30 mouse cellular contexts compared by ENCODE assay signal in the genomic region with DNA sequence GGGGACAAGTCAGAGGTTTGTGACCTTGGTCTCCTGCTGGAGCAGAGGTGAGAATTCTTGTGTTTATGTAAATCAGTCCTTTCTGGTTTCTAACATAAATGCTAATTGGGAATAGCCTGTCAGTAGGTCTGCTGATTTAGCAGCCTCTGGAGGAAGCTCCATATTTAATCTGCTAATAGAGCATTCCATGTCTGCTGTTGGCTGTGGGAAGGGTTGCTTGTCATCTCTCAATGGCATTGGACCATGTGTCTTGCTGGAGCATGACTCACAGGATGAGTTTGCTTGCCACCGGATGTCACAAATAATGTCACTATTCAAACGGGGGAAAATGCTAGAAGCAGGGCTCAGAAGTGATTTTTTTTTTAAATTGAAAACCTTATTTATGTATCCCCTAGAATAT.
DNase-seq lines count a peak whose midpoint lies in the region; ATAC-seq and TF ChIP-seq lines count a peak whose summit lies in the region.
"Had no signal": no experiment of that assay in that cellular context is flagged by ENCODE, and none has a peak within 500 bp of the region (broad histone marks: within the 10 kb centered on the region; RNA-seq: fewer than 3 reads in every experiment).

No protein-coding gene starts in this region.

- no peaks in the 10 kb centered on the region for H3K36me3 ChIP-seq in forebrain, embryonic 14.5 days (ENCODE audit: control insufficient read depth, insufficient read depth, low read length)
- no peaks in the 10 kb centered on the region for H3K36me3 ChIP-seq in forebrain, embryonic 15.5 days
- H3K36me3 ChIP-seq in kidney, embryonic 16.5 days (ENCODE audit: insufficient read depth, low read length): no peaks in the 10 kb centered on the region
- H3K36me3 ChIP-seq in liver, postnatal 0 days (replicated peaks; ENCODE audit: insufficient read depth, low read length): no peaks in the 10 kb centered on the region
- H3K36me3 ChIP-seq: embryonic facial prominence, embryonic 12.5 days; heart, embryonic 12.5 days; hindbrain, embryonic 13.5 days; limb, embryonic 15.5 days; liver, embryonic 13.5 days; midbrain, embryonic 15.5 days had no signal

- no peak for TF ChIP-seq EP300 in liver, postnatal 0 days (IDR thresholded peaks at IDR 0.05; ENCODE audit: low read depth)

- H3K27me3 ChIP-seq in forebrain, embryonic 14.5 days (replicated peaks; ENCODE audit: control insufficient read depth, insufficient read depth, low read length): no peaks in the 10 kb centered on the region
- no peaks in the 10 kb centered on the region for H3K27me3 ChIP-seq in forebrain, embryonic 15.5 days
- H3K27me3 ChIP-seq in kidney, embryonic 16.5 days (ENCODE audit: insufficient read depth, low read length): no peaks in the 10 kb centered on the region
- H3K27me3 ChIP-seq in liver, postnatal 0 days (ENCODE audit: insufficient read depth, low read length): no peaks in the 10 kb centered on the region
- H3K27me3 ChIP-seq: embryonic facial prominence, embryonic 12.5 days; heart, embryonic 12.5 days; hindbrain, embryonic 13.5 days; limb, embryonic 15.5 days; liver, embryonic 13.5 days; midbrain, embryonic 15.5 days had no signal

- H3K4me3 ChIP-seq in forebrain, embryonic 14.5 days (ENCODE audit: low read depth, low read length): no peak overlapping the region
- H3K4me3 ChIP-seq in forebrain, embryonic 15.5 days: no peak overlapping the region
- H3K4me3 ChIP-seq in kidney, embryonic 16.5 days (ENCODE audit: low read length): no peak overlapping the region
- no peak overlapping the region for H3K4me3 ChIP-seq in liver, postnatal 0 days (ENCODE audit: low read depth, low read length)
- H3K4me3 ChIP-seq: embryonic facial prominence, embryonic 12.5 days; heart, adult 2 months; heart, embryonic 12.5 days; hindbrain, embryonic 13.5 days; limb, embryonic 15.5 days; liver, embryonic 13.5 days; midbrain, embryonic 15.5 days had no signal

- H3K9ac ChIP-seq in forebrain, embryonic 14.5 days (ENCODE audit: low read length): no peak overlapping the region
- no peak overlapping the region for H3K9ac ChIP-seq in forebrain, embryonic 15.5 days (replicated peaks)
- H3K9ac ChIP-seq in kidney, embryonic 16.5 days (replicated peaks; ENCODE audit: low read length): no peak overlapping the region
- H3K9ac ChIP-seq in liver, postnatal 0 days (replicated peaks): no peak overlapping the region
- H3K9ac ChIP-seq: embryonic facial prominence, embryonic 12.5 days; heart, embryonic 12.5 days; hindbrain, embryonic 13.5 days; limb, embryonic 15.5 days; liver, embryonic 13.5 days; midbrain, embryonic 15.5 days had no signal

- no peak overlapping the region for H3K27ac ChIP-seq in forebrain, embryonic 14.5 days (ENCODE audit: low read depth, low read length)
- H3K27ac ChIP-seq in forebrain, embryonic 15.5 days (replicated peaks): no peak overlapping the region
- no peak overlapping the region for H3K27ac ChIP-seq in kidney, embryonic 16.5 days (ENCODE audit: low read length)
- no peak overlapping the region for H3K27ac ChIP-seq in liver, postnatal 0 days (ENCODE audit: low read depth)
- H3K27ac ChIP-seq: embryonic facial prominence, embryonic 12.5 days; heart, adult 2 months; hindbrain, embryonic 13.5 days; limb, embryonic 15.5 days; liver, embryonic 13.5 days; midbrain, embryonic 15.5 days had no signal

- no peak overlapping the region for H3K4me2 ChIP-seq in forebrain, embryonic 14.5 days (ENCODE audit: low read length)
- H3K4me2 ChIP-seq in forebrain, embryonic 15.5 days (replicated peaks): no peak overlapping the region
- H3K4me2 ChIP-seq in kidney, embryonic 16.5 days (replicated peaks; ENCODE audit: low read depth, low read length): no peak overlapping the region
- H3K4me2 ChIP-seq in liver, postnatal 0 days (ENCODE audit: low read depth, low read length): no peak overlapping the region
- H3K4me2 ChIP-seq: embryonic facial prominence, embryonic 12.5 days; heart, embryonic 12.5 days; hindbrain, embryonic 13.5 days; limb, embryonic 15.5 days; liver, embryonic 13.5 days; midbrain, embryonic 15.5 days had no signal

- H3K9me3 ChIP-seq in forebrain, embryonic 14.5 days (replicated peaks; ENCODE audit: control insufficient read depth, low read length): no peaks in the 10 kb centered on the region
- no peaks in the 10 kb centered on the region for H3K9me3 ChIP-seq in forebrain, embryonic 15.5 days
- no peaks in the 10 kb centered on the region for H3K9me3 ChIP-seq in kidney, embryonic 16.5 days (ENCODE audit: low read length)
- H3K9me3 ChIP-seq in liver, postnatal 0 days (ENCODE audit: low read length): no peaks in the 10 kb centered on the region
- H3K9me3 ChIP-seq: embryonic facial prominence, embryonic 12.5 days; heart, embryonic 12.5 days; hindbrain, embryonic 13.5 days; limb, embryonic 15.5 days; liver, embryonic 13.5 days; midbrain, embryonic 15.5 days had no signal

- DNase-seq in forebrain, embryonic 14.5 days (ENCODE audit: low spot score): peak; percentile 1
- DNase-seq in kidney, postnatal 10 days: peak; percentile 23
- peak; percentile 82 for DNase-seq in 416B (ENCODE audit: low read depth)
- peak; percentile 9 to 34 for DNase-seq in adrenal gland, postnatal 36 days
- no peak for DNase-seq in embryo, embryonic 10 days (ENCODE audit: low spot score)
- DNase-seq in liver, postnatal 0 days: no peak
- DNase-seq: B cell, adult 2 months; cerebellum, adult 11 months; cerebellum, adult 9-10 months; cerebellum, postnatal 36 days; embryo, embryonic 11 days; heart, adult 2 months; heart, postnatal 4 days; left cerebral cortex, postnatal 4 days; liver, embryonic 13.5 days; lung, adult 2 months; lung, postnatal 10 days; right cerebral cortex, adult 18-20 months; spleen, adult 18-20 months; thymus, postnatal 25 days had no signal

- no peak for ATAC-seq in forebrain, embryonic 14.5 days
- ATAC-seq in forebrain, embryonic 15.5 days (replicated peaks): no peak
- no peak for ATAC-seq in kidney, embryonic 16.5 days (ENCODE audit: low FRiP score, low TSS enrichment)
- ATAC-seq in liver, postnatal 0 days: no peak
- ATAC-seq: activated CD4-positive, CD25-positive, alpha-beta regulatory T cell, adult 4 months; forebrain, embryonic 16.5 days; inflammation-experienced regulatory T-cells, adult 6 months; midbrain, embryonic 15.5 days had no signal

- WGBS in forebrain, embryonic 14.5 days: 63% methylated on average over 2 of the region's 2 CpGs
- WGBS in forebrain, embryonic 15.5 days: 57% methylated on average over 2 of the region's 2 CpGs
- WGBS in kidney, embryonic 16.5 days: 55% methylated on average over 2 of the region's 2 CpGs
- 66% methylated on average over 2 of the region's 2 CpGs for WGBS in liver, postnatal 0 days (ENCODE audit: insufficient replicate concordance)

- TF ChIP-seq CTCF in liver, postnatal 0 days (IDR thresholded peaks at IDR 0.05; ENCODE audit: low read depth): no peak

- H3K4me1 ChIP-seq in forebrain, embryonic 14.5 days (ENCODE audit: control insufficient read depth, insufficient read depth, low read length): no peaks in the 10 kb centered on the region
- H3K4me1 ChIP-seq in forebrain, embryonic 15.5 days: no peaks in the 10 kb centered on the region
- no peaks in the 10 kb centered on the region for H3K4me1 ChIP-seq in kidney, embryonic 16.5 days (ENCODE audit: insufficient read depth, low read length)
- no peaks in the 10 kb centered on the region for H3K4me1 ChIP-seq in liver, postnatal 0 days (ENCODE audit: insufficient read depth)
- H3K4me1 ChIP-seq: embryonic facial prominence, embryonic 12.5 days; heart, embryonic 12.5 days; limb, embryonic 15.5 days; liver, embryonic 13.5 days; midbrain, embryonic 15.5 days had no signal

Comparison
In these comparisons a context has a peak if more than half of its experiments do, and no peak if none do; other contexts are left out.
1. DNase-seq: peak in forebrain, embryonic 14.5 days (single experiment), kidney, postnatal 10 days (single experiment), 416B (single experiment) and adrenal gland, postnatal 36 days (2 of 2); none in embryo, embryonic 10 days (single experiment) and liver, postnatal 0 days (single experiment).